Mouse (Mus musculus) CH12.LX (cell line): ENCODE results near the gene Ccdc93.

Source experiments
- CHD2 ChIP-seq: IDR thresholded peaks from 2 replicates; pipeline ENCODE4 v1.6.1; 2011; ENCODE audit warnings: low read length, improper control_type of control experiment
- CTCF ChIP-seq, 2 experiments: IDR thresholded peaks in 1 of 2; conservative IDR thresholded peaks in 1 of 2; 2 replicates each; pipeline ENCODE4 v1.5.1; 2011 to 2012; ENCODE audit warnings: low read depth in 2 of 2, low read length in 2 of 2, improper control_type of control experiment in 1 of 2, inconsistent platforms in 1 of 2, mild to moderate bottlenecking in 1 of 2, moderate library complexity in 1 of 2
- GABPA ChIP-seq: IDR thresholded peaks from 2 replicates; pipeline ENCODE4 v1.6.1; 2012; ENCODE audit warnings: low read depth, low read length, improper control_type of control experiment, inconsistent platforms; ENCODE audit not compliant: insufficient replicate concordance
- HCFC1 ChIP-seq: IDR thresholded peaks from 2 replicates; pipeline ENCODE4 v1.6.1; 2012; ENCODE audit warnings: low read depth, mild to moderate bottlenecking, inconsistent platforms, low read length, improper control_type of control experiment
- MAX ChIP-seq: IDR thresholded peaks from 2 replicates; pipeline ENCODE4 v1.6.1; 2011; ENCODE audit warnings: low read length, improper control_type of control experiment
- MEF2A ChIP-seq: IDR thresholded peaks from 2 replicates; pipeline ENCODE4 v1.6.1; 2014; ENCODE audit warnings: low read depth, mild to moderate bottlenecking, inconsistent platforms, low read length, improper control_type of control experiment, borderline replicate concordance
- MXI1 ChIP-seq: IDR thresholded peaks from 2 replicates; pipeline ENCODE4 v1.6.1; 2011; ENCODE audit warnings: mild to moderate bottlenecking, low read depth, low read length, improper control_type of control experiment
- POLR2A ChIP-seq: IDR thresholded peaks from 2 replicates; pipeline ENCODE4 v1.6.1; 2011; ENCODE audit warnings: low read depth, mild to moderate bottlenecking, improper control_type of control experiment, low read length
- POLR2AphosphoS2 ChIP-seq: IDR thresholded peaks from 2 replicates; pipeline ENCODE4 v1.6.1; 2011; ENCODE audit warnings: low read depth, low read length, improper control_type of control experiment
- TCF12 ChIP-seq: IDR thresholded peaks from 2 replicates; pipeline ENCODE4 v1.6.1; 2014; ENCODE audit warnings: low read depth, mild to moderate bottlenecking, inconsistent platforms, low read length, improper control_type of control experiment
- UBTF ChIP-seq: IDR thresholded peaks from 2 replicates; pipeline ENCODE4 v1.6.1; 2012; ENCODE audit warnings: low read depth, mild to moderate bottlenecking, inconsistent platforms, low read length, improper control_type of control experiment, moderate library complexity
- USF2 ChIP-seq: conservative IDR thresholded peaks from 2 replicates; pipeline ENCODE4 v1.6.1; 2011; ENCODE audit warnings: low read depth, low read length, improper control_type of control experiment

DNA sequence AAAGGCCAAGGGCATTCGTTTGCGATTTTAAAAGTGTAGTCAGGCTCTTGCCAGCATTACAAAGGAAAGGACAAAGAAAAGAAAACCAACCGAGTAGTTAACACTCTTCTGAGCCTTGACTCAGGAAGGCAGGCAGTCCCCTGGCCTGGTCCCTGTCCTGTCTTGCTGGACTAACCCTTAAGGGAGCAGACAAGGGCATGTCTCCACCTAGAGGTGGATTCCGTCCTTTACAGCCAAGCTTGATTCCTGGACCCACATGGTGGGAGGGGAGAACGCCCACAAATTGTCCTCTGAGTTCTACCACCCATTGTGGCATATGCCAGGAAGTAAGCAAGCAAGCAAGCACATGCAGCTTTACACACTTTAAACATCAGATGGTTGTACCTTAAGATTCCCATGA lies 59.4 kb downstream of the Ccdc93 start:
- peak in 1 of 2 experiments; percentile 49; a peak in 2 of 4 replicates for TF ChIP-seq CTCF (conservative IDR thresholded peaks at IDR 0.05 in 1 of 2, IDR thresholded peaks at IDR 0.05 in 1 of 2; ENCODE audit: low read depth in 2 of 2, low read length in 2 of 2)
- no peak for TF ChIP-seq GABPA
- no peak for TF ChIP-seq USF2
- TF ChIP-seq POLR2A = no peak
- TF ChIP-seq MAX = no peak
- TF ChIP-seq TCF12 = no peak
- no peak for TF ChIP-seq HCFC1
- TF ChIP-seq MEF2A = no peak
- no peak for TF ChIP-seq POLR2AphosphoS2
- TF ChIP-seq UBTF = no peak
- TF ChIP-seq MXI1 = no peak
- no peak for TF ChIP-seq CHD2
